Mouse (Mus musculus): ENCODE results near the gene Atg16l2. TPM values are rescaled to one million over a fixed set of nuclear protein-coding genes. Genes with fewer than 3 reads are reported as not detected.

Atg16l2 gene
- polyA plus RNA-seq, 1 experiment from 2014 or later: 12.9 TPM

- no peak overlapping the region for H3K27ac ChIP-seq (ENCODE audit: low read length)
- WGBS: 24% methylated on average over 8 of the region's 8 CpGs
Measured at GRCm38 (mm10) chr7:101297023-101297405, 5.0 kb downstream of the Atg16l2 start.

DNA sequence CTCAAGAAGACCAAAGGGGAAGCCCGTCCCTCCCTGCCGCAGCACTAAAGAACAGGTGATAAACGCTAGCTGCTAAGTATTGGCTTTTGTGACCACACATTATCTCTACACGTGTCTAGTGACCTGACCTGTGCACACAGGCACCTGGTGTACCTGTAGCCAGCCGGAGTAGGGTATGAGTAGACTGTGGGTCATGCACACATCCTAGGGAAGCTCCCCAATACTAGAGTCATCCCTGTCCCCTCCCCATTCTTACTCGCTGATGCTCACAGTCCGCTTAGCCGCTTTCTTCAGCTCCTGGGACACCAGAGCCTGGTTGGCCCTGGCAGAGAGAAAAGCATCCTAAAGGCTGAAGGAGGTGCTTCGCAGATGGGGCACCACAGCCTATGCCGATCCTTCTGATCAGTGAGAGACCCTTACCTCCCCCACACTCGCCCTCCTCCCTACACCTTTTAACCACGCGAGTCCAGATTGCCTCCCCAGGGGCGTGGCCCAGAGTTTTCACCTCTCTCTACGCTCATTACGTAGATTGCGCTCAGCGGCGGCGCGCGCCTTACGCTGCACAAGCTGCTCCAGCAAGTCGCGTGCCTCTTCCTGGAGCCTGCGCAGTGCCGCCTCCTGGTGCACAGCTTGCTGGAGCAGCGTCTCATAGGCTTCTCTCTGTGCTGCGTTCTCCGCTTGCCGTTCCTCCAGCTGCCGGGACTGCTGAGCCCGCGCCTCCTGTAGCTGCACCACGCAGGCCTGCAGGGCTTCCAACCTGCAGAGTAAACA is 5.6 kb downstream of the Atg16l2 start:
- TF ChIP-seq CTCF (IDR thresholded peaks at IDR 0.05) (peak; percentile 67), EP300 (IDR thresholded peaks at IDR 0.05) (no peak)
- Histone ChIP-seq H3K9me3 (ENCODE audit: low read length) (no peaks in the 10 kb centered on the region), H3K4me1 (ENCODE audit: insufficient read depth, low read depth, low read length) (0 out of 2 replicates have a peak, but pooled peaks cover 7% of the 10 kb centered on the region), H3K27ac (ENCODE audit: low read length) (no peak overlapping the region), H3K27me3 (replicated peaks; ENCODE audit: insufficient read depth, low read length) (no peaks in the 10 kb centered on the region), H3K4me3 (ENCODE audit: low read depth, low read length) (peak overlapping the region; percentile 17; the same call in 1 of the 2 replicates), H3K36me3 (ENCODE audit: insufficient read depth, low read length) (no peaks in the 10 kb centered on the region), H3K4me2 (replicated peaks; ENCODE audit: low read depth, low read length) (peak overlapping the region; percentile 48), H3K9ac (replicated peaks; ENCODE audit: low read depth) (no peak overlapping the region)
- WGBS: 14% methylated on average over 35 of the region's 35 CpGs
- ATAC-seq: peak; percentile 79
- DNase-seq (ENCODE audit: low spot score): peak; percentile 86

More at GRCm38 (mm10) chr7:101297023-101297405, 5.0 kb downstream of the Atg16l2 start:
- Histone ChIP-seq H3K36me3 (ENCODE audit: insufficient read depth, low read length) (no peaks in the 10 kb centered on the region), H3K9me3 (ENCODE audit: low read length) (no peaks in the 10 kb centered on the region), H3K27me3 (replicated peaks; ENCODE audit: insufficient read depth, low read length) (no peaks in the 10 kb centered on the region), H3K4me3 (ENCODE audit: low read depth, low read length) (no peak overlapping the region), H3K9ac (replicated peaks; ENCODE audit: low read depth) (no peak overlapping the region), H3K4me2 (replicated peaks; ENCODE audit: low read depth, low read length) (peak overlapping the region; percentile 48), H3K4me1 (ENCODE audit: insufficient read depth, low read depth, low read length) (0 out of 2 replicates have a peak, but pooled peaks cover 7% of the 10 kb centered on the region)
- DNase-seq (ENCODE audit: low spot score) (no peak), ATAC-seq (no peak)
- no peak for TF ChIP-seq CTCF (IDR thresholded peaks at IDR 0.05)
- TF ChIP-seq EP300 (IDR thresholded peaks at IDR 0.05): no peak

GRCm38 (mm10) chr7:101295438-101295837 is 6.6 kb downstream of the Atg16l2 start:
- no peak overlapping the region for H3K27ac ChIP-seq (ENCODE audit: low read length)
- 0 out of 2 replicates have a peak, but pooled peaks cover 7% of the 10 kb centered on the region for H3K4me1 ChIP-seq (ENCODE audit: insufficient read depth, low read depth, low read length)
- ATAC-seq (no peak), DNase-seq (ENCODE audit: low spot score) (no peak)
- TF ChIP-seq EP300 (IDR thresholded peaks at IDR 0.05) (no peak), CTCF (IDR thresholded peaks at IDR 0.05) (no peak)
- H3K9me3 ChIP-seq (ENCODE audit: low read length): no peaks in the 10 kb centered on the region
- H3K4me3 ChIP-seq (ENCODE audit: low read depth, low read length): no peak overlapping the region
- no peaks in the 10 kb centered on the region for H3K27me3 ChIP-seq (replicated peaks; ENCODE audit: insufficient read depth, low read length)
- H3K4me2 ChIP-seq (replicated peaks; ENCODE audit: low read depth, low read length): no peak overlapping the region
- WGBS: 75% methylated on average over 1 of the region's 1 CpGs
- no peaks in the 10 kb centered on the region for H3K36me3 ChIP-seq (ENCODE audit: insufficient read depth, low read length)
- H3K9ac ChIP-seq (replicated peaks; ENCODE audit: low read depth): no peak overlapping the region

- 50% methylated on average over 4 of the region's 4 CpGs for WGBS
- H3K4me3 ChIP-seq (ENCODE audit: low read depth, low read length): no peak overlapping the region
- no peaks in the 10 kb centered on the region for H3K36me3 ChIP-seq (ENCODE audit: insufficient read depth, low read length)
- no peak overlapping the region for H3K27ac ChIP-seq (ENCODE audit: low read length)
- DNase-seq (ENCODE audit: low spot score) (peak; percentile 63), ATAC-seq (peak; percentile 40; the same call in 1 of the 2 replicates)
- no peaks in the 10 kb centered on the region for H3K27me3 ChIP-seq (replicated peaks; ENCODE audit: insufficient read depth, low read length)
- H3K4me1 ChIP-seq (ENCODE audit: insufficient read depth, low read depth, low read length): 0 out of 2 replicates have a peak, but pooled peaks cover 7% of the 10 kb centered on the region
- no peak overlapping the region for H3K4me2 ChIP-seq (replicated peaks; ENCODE audit: low read depth, low read length)
- no peaks in the 10 kb centered on the region for H3K9me3 ChIP-seq (ENCODE audit: low read length)
- no peak for TF ChIP-seq EP300 (IDR thresholded peaks at IDR 0.05)
- TF ChIP-seq CTCF (IDR thresholded peaks at IDR 0.05): peak; percentile 39
- no peak overlapping the region for H3K9ac ChIP-seq (replicated peaks; ENCODE audit: low read depth)
Measured at GRCm38 (mm10) chr7:101293611-101294010, 8.4 kb downstream of the Atg16l2 start.

DNA sequence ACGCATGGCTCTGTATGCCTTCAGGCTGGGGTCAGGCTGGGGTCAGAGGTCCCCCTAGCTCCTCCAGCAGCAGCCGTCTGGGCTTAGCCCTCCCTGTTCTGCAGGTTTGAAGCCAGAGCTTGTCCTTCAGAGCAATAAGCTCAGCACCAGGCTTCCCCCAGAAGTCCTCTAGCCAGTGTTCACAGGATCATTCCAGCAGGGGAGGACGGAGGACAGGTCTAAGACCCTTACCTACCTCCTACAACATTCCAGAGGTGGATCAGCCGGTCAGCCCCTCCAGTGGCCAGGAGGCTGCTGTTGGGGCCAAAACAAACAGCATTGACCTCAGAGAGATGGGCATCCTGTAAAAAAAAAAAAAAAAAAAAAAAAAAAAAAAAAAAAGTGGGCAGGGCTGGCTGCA is 8.9 kb downstream of the Atg16l2 start:
- WGBS: 42% methylated on average over 4 of the region's 4 CpGs
- no peak overlapping the region for H3K27ac ChIP-seq (ENCODE audit: low read length)
- no peak overlapping the region for H3K9ac ChIP-seq (replicated peaks; ENCODE audit: low read depth)
- H3K36me3 ChIP-seq (ENCODE audit: insufficient read depth, low read length): no peaks in the 10 kb centered on the region
- H3K4me3 ChIP-seq (ENCODE audit: low read depth, low read length): no peak overlapping the region
- 0 out of 2 replicates have a peak, but pooled peaks cover 7% of the 10 kb centered on the region for H3K4me1 ChIP-seq (ENCODE audit: insufficient read depth, low read depth, low read length)
- TF ChIP-seq EP300 (IDR thresholded peaks at IDR 0.05) (no peak), CTCF (IDR thresholded peaks at IDR 0.05) (no peak)
- no peaks in the 10 kb centered on the region for H3K9me3 ChIP-seq (ENCODE audit: low read length)
- DNase-seq (ENCODE audit: low spot score) (no peak), ATAC-seq (no peak)
- H3K27me3 ChIP-seq (replicated peaks; ENCODE audit: insufficient read depth, low read length): no peaks in the 10 kb centered on the region
- no peak overlapping the region for H3K4me2 ChIP-seq (replicated peaks; ENCODE audit: low read depth, low read length)

DNA sequence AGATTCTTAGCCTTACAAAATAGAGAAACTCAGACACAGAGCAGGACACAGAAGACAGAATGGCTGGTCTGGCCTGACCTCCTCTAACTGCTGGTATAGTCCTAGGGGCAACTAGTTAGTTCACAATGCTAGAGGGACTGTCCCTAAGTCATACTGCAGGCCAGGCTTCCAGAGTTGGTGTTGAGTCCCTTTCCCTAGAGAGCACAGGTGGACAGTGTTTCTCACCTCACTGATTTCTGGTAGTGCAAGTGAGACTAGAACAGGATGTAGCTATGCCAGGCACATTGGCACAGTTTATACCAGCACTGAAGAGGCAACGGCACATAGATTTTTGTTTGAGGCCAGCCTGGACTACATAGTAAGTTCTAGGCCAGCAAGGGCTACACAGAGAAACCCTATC is 9.4 kb downstream of the Atg16l2 start:
- H3K27ac ChIP-seq (ENCODE audit: low read length): no peak overlapping the region
- H3K4me1 ChIP-seq (ENCODE audit: insufficient read depth, low read depth, low read length): 0 out of 2 replicates have a peak, but pooled peaks cover 7% of the 10 kb centered on the region
- no peak for TF ChIP-seq EP300 (IDR thresholded peaks at IDR 0.05)
- TF ChIP-seq CTCF (IDR thresholded peaks at IDR 0.05): no peak
- H3K4me2 ChIP-seq (replicated peaks; ENCODE audit: low read depth, low read length): no peak overlapping the region
- ATAC-seq (no peak), DNase-seq (ENCODE audit: low spot score) (no peak)
- no peaks in the 10 kb centered on the region for H3K9me3 ChIP-seq (ENCODE audit: low read length)
- H3K9ac ChIP-seq (replicated peaks; ENCODE audit: low read depth): no peak overlapping the region
- H3K4me3 ChIP-seq (ENCODE audit: low read depth, low read length): no peak overlapping the region
- no peaks in the 10 kb centered on the region for H3K36me3 ChIP-seq (ENCODE audit: insufficient read depth, low read length)
- H3K27me3 ChIP-seq (replicated peaks; ENCODE audit: insufficient read depth, low read length): no peaks in the 10 kb centered on the region
- WGBS: 96% methylated on average over 1 of the region's 1 CpGs
